Mouse (Mus musculus) T-helper 17 cell (primary cell): ENCODE results near the gene Nxpe5.

Experiments
- in situ Hi-C, 2 experiments: fragments of 300-600 bp; cut with MboI, MseI; formaldehyde crosslinking; loops; 1 replicate in 1 of 2; 2 replicates in 1 of 2; pipeline ENCODE4 v1.15.1; 2025; ENCODE audit warnings: high pct_unique_total_duplicates in 2 of 2

The Nxpe5 gene

DNA sequence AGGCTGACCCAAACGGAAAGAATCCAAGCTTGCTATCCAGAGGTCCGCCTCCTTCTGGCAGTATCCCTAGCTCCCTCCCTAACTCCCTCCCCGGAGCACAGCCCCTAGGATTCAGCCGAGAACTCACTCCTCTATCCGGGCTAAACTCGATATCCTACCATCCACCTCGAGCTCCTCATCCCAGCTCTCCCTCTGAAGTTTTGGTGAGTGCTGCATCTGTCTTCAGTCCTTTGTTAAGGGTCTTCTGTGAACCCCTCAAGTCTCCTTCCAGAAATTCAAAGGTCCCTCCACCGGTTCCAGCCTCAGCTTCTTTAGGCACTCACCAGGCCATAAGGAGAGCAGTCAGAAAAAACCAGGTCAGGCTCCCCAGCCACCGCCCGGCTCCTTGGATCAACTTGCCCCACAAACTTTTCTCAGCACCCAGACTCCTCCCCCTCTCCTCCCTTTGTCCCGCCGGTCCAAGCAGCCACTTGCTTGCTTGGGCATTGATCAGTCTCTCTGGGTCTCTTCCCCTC is 46.8 kb downstream of the Nxpe5 start, which contains the start of gene Gal3st4:
Gal3st4 (minus strand) TSS at position 432 of the 515 bp plus-strand sequence.
- in situ Hi-C loops, result loop anchor here in 1 of 2 experiments (10.0 kb wide), 1 partner anchor 352 kb away; the partner anchor contains the start of gene A430033K04Rik

DNA sequence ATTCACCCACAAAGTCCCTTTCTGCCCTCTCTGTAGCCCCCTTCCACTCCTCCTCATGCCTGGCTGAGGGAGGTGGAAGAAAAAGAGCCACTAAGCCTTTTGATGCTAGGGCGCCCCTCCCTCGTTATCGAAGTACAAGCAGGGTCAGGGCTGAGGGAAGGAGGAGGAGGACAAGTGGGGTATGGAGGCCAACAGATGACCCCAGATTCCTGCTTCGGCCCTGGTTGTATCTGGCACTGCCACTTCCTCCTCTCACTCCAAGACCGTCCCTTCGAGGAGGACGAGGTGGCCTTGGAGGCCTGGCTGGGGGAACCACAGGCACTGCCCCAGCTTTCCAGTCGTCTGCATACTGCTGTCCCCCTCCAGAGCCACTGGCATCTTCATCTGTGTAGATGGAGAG is 48.5 kb downstream of the Nxpe5 start:
- in situ Hi-C loops, result loop anchor here in 1 of 2 experiments (10.0 kb wide), 1 partner anchor 351 kb away; the partner anchor contains the start of gene A430033K04Rik

DNA sequence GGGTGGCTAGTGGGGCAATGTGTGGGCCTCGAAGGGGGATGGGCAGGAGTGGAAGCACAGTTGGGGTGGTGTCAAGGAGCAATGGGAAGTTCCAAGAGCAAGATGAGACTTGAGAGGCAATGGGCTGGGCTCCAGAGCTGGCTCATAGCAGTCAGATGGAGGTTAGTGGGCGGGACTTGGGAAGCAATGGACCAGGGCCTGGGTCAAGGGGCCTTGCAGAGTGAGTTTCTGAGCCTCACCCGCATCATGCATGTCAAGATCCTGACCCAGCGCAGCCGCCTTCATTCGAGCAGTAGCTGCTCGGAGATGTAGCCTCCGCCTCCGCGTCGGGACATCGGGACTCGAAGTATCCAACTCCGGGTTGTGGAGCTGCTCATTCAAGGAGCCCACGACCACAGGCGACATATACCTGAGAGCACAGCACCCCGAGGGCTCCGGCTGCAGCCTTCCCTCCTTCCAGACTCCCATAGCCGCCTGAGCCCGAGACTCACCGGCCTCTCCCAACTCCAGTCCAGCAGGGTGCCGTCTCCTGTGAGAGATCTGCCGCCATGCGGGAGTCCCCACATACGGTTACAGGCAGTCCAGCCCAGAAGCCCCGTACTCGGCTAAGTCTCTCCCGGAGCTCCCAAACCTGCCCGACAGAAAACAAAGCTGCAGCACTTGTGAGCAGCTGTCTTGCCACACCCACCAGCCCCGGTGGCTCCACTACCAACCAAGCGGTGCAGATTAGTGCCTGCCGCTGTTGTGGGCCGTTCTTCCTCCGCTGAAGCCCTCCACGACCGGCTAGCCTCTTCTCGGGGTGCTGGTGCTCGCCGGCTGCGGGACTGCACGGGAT is 49.7 kb downstream of the Nxpe5 start:
- in situ Hi-C loops, result loop anchor here in 1 of 2 experiments (10.0 kb wide), 1 partner anchor 349 kb away; the partner anchor contains the start of gene A430033K04Rik

DNA sequence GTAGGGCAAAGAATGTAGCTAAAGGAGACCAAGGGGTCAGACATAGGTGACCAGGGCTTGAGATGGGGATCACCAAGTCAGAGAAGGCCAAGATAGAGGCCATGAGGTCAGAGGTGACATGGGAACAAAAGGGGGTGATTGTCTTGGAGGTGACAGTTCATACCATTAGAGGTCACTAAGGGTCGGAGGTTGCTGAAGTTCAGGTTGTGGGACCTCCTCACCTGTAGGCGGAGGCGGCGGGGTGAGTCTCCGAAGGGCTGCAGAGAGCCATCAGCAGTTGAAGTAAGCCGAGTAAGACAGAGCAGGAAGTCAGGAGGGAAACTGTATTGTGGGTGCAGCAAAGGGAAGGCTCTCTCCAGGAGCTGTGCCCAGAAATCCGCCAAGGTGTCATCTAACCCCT is 52.3 kb downstream of the Nxpe5 start:
- in situ Hi-C loops, result loop anchor here in 1 of 2 experiments (10.0 kb wide), 1 partner anchor 347 kb away; the partner anchor contains the start of gene A430033K04Rik

DNA sequence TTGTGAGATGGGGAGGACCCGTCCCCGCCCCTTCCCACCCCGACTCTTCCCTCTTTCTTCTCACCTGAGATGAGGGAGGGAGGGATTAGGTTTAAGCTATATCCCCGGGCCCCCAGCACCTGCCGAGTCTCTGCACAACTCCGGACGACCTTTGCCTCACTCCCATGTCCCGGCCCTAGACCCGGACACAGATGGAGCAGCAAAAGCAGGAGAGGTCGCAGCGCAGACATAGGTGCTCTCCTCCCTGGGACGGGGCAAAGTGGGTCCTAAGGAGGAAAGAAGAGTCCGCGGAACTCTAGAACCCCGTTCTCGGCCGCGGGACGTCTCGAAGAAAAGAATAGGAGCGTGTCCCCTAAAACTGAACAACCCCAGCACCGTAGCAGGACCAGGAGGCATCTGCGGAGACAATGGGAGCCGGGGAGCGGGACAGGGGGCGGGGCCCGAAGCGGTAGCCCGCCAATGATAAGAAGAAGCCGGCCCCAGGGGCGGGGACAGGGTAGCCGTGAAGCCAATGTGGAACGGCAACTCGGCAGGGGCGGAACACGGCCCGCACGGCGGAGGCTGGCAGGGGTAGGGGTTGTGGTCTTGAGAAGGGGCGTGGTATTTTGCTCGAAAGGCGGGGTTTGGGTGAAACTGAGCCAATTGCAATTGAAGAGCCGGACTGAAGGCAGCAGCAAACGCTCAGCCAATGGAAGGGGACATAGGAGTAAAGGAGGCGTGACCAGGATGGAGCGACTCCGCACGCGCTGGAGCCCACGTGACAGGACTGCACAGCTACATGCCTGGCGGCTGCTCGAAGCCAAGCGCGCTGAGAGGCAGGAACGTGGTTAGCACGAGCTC is 54.1 kb downstream of the Nxpe5 start, which contains the start of the genes Gm43720, Gpc2 and Stag3:
Gm43720 (minus strand) TSS at position 374 of the 840 bp plus-strand sequence.
Gpc2 (minus strand) TSS at position 421 of the 840 bp plus-strand sequence.
Stag3 (plus strand) TSS at position 656 of the 840 bp plus-strand sequence.
- in situ Hi-C loops, result loop anchor here in 1 of 2 experiments (10.0 kb wide), 2 partner anchors 345 to 375 kb away; partner anchors contain the start of gene A430033K04Rik

DNA sequence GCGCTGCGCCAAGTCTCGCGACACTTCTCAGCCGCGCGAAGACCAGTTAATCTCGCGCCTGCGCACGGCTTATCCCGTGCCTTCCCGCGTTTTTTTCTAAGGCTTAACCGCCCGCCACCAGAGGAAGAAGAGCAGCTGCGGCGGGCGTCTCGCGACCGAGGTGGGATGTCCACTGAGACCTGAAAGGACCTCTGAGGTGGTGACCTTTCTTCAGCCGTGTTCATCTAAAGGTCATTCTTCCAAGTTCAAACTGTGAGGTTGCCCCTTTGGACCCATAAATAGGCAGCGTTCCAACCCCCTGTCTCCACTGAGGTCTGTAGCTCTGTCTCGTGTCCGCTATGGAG is 54.7 kb downstream of the Nxpe5 start:
- in situ Hi-C loops, result loop anchor here in 1 of 2 experiments (10.0 kb wide), 1 partner anchor 374 kb away; no protein-coding TSS in a partner anchor

DNA sequence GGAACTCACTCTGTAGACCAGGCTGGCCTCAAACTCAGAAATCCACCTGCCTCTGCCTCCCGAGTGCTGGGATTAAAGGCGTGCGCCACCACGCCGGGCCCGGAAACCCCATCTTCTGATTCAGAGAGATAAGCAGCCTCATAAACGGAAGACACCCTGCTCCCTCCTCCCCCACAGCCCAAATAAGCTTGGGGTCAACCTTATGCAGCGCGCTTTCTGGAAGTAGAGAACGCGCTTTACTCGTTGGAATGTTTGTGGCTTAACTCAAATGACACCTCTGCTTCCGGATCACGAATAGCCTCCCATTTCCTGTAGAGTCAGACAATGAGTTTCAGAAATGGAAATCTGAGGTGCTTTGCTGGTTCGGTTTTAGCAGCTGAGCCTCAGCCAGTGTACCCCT is 55.1 kb downstream of the Nxpe5 start:
- in situ Hi-C loops, result loop anchor here in 1 of 2 experiments (10.0 kb wide), 1 partner anchor 374 kb away; no protein-coding TSS in a partner anchor

DNA sequence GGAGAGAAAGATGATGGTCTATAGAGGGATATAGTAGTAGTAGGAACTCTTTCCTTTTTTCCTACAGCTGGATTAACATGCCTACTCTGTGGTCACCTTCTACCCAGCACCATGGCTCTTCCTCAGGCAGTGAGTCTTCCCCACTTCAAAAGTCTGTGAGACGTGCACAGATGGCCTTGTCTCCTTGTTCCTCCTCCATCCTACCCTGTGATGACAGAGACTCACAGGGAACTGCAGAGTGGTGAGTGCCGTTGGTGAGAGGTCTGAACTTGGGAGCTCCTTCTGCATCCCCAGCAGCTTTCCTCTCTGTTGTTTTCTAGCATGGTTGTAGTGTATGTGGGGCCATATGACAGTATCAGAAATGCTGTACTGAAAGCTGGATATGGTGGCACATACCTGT is 56.1 kb downstream of the Nxpe5 start:
- in situ Hi-C loops, result loop anchor here in 1 of 2 experiments (10.0 kb wide), 1 partner anchor 373 kb away; no protein-coding TSS in a partner anchor

DNA sequence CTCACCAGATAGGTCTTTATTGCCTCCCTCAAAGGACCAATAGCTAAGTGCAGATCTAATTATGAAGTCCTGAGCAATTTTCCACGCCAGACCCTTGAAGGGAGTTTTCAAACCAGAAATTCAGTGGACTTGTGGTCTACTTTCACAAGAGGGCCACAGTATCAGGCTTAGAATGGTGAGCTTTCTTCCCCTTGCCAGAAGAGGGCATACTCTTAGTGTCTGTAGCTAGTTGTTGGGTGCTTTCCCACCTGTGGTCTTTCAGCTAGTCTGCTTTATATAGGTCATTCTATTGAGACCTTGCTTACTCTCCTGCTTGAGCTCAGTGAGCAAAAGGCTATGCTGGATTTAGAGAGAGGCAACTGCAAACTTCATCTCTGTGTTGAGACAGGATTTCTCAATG is 57.8 kb downstream of the Nxpe5 start:
- in situ Hi-C loops, result loop anchor here in 1 of 2 experiments (10.0 kb wide), 1 partner anchor 371 kb away; no protein-coding TSS in a partner anchor

DNA sequence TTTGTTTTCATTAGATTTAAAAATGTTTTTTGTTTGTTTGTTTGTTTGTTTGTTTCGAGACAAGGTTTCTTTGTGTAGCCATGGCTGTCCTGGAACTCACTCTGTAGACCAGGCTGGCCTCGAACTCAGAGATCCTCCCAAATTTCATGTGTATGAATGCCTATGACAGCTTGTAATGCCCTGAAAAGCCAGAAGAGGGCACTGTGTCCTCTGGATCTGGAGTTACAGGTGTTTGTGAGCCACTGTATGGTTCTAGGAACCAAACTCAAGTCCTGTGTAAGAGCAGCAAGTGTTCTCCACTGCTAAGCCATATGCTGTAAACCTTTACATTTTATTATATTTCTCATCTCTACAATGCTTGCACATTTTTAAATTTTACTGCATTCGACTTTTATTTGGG is 62.2 kb downstream of the Nxpe5 start:
- in situ Hi-C loops, result loop anchor here in 1 of 2 experiments (10.0 kb wide), 1 partner anchor 367 kb away; no protein-coding TSS in a partner anchor

DNA sequence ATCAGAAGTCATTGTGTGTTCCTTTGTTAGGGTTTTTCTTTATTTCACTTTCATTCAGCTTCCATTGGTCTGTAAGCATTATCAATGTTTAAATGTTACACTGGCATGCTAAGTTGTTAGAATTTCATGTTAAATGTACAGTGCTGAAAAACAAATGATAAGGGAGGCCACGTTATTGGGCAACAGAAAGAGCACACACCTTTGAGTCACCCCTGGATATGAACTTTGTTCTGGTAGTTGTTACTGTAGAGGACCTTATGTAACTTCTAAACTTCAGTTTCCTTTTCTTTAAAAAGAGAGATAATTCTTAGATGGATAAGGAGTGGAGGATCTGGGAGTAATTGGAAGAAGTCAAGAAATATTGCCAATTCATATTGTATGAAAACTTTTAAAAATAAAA is 65.9 kb downstream of the Nxpe5 start:
- in situ Hi-C loops, result no loop called here

DNA sequence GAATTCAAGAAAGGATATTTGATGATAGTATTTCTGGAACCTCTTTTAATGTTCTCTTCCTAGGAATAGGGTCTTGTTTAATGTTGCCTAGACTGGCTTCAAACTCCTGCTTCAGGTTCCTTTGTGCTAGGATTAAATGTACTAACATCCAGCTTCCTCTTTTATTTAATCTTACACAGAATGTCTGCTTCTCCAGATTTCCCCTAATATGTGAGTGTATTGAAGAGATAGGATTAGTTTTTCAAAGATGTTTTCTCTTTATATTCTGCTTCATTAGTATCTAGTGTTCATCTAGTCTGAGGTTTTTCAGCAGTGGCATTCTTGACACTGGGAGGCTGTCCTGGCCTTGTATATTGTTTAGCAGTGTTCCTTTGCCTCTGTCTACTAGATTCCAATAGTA is 68.5 kb downstream of the Nxpe5 start:
- in situ Hi-C loops, result no loop called here

DNA sequence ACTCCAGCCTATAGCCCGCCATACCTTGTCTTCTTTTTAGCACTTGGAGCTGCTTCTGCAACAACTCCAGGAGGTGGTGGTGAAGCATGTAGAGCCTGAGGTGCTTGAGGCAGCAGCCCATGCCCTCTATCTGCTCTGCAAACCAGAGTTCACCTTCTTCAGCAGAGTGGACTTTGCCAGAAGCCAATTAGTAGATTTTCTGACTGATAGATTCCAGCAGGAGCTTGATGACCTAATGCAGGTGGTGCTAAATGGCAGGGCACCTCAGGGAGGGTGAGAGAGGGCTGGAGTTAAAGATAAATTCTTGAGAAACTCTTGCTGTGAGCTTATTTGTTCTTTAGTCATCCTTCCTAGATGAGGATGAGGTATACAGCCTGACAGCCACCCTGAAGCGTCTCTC is 73.9 kb downstream of the Nxpe5 start:
- in situ Hi-C loops, result no loop called here
